Mouse (Mus musculus) megakaryocyte progenitor cell, adult 5-6 weeks (primary cell): Measurements from ENCODE around the gene Ppp1r14d. TPM values are rescaled to one million over a fixed set of nuclear protein-coding genes. Genes with fewer than 3 reads are reported as not detected.

Experiments
- ATAC-seq: replicated peaks from 2 replicates; pipeline ENCODE4 v1.8.0; 2016; ENCODE audit warnings: mild to moderate bottlenecking, moderate TSS enrichment, inconsistent platforms; ENCODE audit not compliant: poor library complexity
- total RNA-seq, 2 experiments: library from RNA; stranded (forward) in 1 of 2; stranded (reverse) in 1 of 2; fragments of 157-497, 149-512 nt in 1 of 2; fragments of 200-1000 nt in 1 of 2; gene quantifications; 2 replicates each; pipeline versions ENCODE4 v1.2.3 to v1.2.4; 2015 to 2017

Gene Ppp1r14d
- total RNA-seq, 2 experiments from 2014 or later, result not detected

DNA sequence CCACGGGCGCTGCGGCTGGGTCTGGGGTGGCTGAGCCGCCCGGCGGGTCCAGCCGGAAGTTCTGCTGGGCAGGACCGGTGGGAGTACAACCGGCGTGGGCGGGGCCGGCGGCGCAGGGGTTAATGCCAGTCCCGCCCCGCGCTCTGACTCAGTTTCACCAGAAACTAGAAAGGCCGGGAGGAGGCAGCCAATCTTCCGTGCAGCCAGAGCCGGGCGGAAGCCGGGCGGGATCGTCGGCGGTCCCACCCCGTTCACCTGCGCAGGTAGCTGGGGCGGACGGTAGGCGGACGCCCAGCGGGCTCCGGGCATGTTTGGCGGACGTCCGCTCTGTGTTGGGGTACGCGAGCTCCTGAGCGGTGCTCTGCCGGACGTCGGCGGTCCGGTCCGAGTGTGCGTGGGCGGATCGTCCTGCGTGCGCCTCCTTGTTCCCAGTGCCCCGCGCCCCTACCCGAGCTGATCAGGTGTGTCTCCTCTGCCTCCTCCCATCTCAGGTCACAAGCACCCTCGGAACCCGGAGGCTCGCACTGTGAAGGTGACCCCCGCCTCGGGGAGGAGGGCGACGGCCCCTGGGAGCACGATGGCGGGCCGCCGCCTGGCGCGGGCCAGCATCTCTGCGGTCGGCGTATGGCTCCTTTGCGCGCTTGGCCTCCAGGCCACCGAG is 7.6 kb upstream of the Ppp1r14d start, which contains the start of gene Spint1:
Gene Spint1 (plus strand): TSS at position 153 of the 661 bp plus-strand sequence.
- no peak for ATAC-seq

DNA sequence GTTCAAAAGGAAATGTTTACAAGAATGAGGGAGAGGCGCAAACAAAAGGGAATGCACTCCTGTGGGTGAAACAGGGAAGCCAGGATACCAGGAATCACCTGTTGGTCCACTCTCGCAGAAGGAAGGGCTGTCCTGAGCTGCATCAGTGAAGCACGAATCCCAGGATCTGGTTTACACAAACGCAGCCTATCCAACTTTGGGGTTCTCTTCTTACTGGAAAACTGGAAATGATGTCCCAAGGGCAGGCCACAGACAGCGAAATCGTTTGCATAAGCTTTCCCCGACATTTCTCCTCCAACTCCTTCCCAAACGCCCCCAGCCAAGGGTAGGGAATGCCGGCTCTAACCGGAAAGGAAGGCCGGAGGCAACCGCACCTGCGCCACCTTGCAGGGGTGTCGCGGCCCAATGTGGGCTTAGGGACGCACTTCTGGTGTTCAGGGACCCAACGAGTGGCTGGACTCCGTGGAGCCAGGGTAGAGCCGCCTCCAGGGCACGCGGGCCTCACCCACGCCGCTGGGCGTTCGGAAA is 7.0 kb upstream of the Ppp1r14d start:
- ATAC-seq, result no peak

GRCm38 (mm10) chr2:119209176-119209507 is 20.6 kb downstream of the Ppp1r14d start:
- ATAC-seq, result no peak; the same call in 1 of the 2 replicates

DNA sequence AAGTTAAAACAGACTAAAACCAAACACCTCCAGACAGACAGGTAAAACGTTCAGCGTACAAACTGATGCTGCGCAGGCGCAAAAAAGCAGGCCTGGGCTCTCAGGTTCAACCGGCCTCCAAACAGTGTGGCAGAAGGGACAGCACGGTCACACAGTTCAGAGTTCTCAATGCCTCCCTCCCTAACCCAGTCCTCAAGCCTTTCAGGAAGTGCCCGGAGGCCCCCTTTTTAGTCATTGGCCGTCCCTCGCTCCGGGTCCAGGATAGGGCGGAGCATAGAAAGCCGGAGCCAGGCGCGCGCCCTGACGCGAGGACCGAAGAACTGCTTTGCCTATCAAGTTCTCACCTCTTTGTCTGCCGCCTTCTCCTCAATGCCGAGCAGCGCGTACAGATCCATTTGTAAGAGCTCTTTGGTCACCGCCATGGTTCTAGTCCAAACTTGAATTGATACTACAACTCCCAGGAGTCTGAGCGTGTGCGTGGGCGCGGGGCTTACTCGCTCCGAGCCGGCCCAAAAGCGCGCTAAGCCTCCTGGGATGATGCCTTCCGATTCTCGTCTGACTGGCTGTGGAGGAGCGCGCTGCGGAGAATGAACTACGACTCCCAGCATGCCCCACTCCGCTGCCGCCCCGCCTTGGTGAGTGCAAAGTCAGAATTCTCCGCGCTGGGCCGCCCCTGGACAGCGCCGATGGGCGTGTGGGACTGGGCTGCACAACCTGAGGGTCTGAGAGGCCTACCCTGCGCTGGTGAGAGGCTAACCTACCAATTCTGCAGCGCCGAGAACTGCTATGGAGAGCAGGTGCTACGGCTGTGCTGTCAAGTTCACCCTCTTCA is 21.1 kb downstream of the Ppp1r14d start, which contains the start of the genes Zfyve19 and Dnajc17:
Gene Zfyve19 (plus strand): TSS at position 274 of the 832 bp plus-strand sequence.
Gene Dnajc17 (minus strand): TSS at position 452 of the 832 bp plus-strand sequence.
- ATAC-seq, result peak; percentile 92

GRCm38 (mm10) chr2:119207961-119208343 is 21.8 kb downstream of the Ppp1r14d start:
- ATAC-seq, result peak; percentile 7

GRCm38 (mm10) chr2:119203871-119204460 is 25.7 kb downstream of the Ppp1r14d start:
- ATAC-seq, result no peak

GRCm38 (mm10) chr2:119202914-119203453 is 26.7 kb downstream of the Ppp1r14d start:
- ATAC-seq, result no peak

- ATAC-seq, result no peak
Observed at GRCm38 (mm10) chr2:119198934-119199333, 30.8 kb downstream of the Ppp1r14d start.

DNA sequence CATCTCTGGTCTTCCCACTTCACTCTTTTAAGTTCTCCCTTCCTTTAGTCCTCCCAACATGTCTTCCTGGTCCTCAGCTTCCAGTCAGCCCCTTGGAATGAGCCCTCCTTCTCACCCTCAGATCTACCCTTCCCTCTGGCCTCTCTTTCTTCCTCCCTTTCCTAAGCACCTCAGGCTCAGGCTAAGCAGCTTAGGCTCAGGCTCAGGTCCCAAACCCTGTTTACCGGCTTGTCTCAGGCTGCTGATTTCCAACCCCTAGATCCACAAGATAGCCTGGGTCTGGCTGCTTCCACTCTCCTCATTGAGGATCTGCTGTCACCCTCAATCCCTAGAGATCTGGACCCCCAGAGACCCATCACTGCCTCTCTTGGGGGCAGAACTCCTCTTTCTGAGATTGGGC is 31.7 kb downstream of the Ppp1r14d start:
- no peak for ATAC-seq

GRCm38 (mm10) chr2:119197493-119197892 is 32.2 kb downstream of the Ppp1r14d start:
- no peak for ATAC-seq

GRCm38 (mm10) chr2:119196316-119197108 is 33.2 kb downstream of the Ppp1r14d start:
- no peak for ATAC-seq

DNA sequence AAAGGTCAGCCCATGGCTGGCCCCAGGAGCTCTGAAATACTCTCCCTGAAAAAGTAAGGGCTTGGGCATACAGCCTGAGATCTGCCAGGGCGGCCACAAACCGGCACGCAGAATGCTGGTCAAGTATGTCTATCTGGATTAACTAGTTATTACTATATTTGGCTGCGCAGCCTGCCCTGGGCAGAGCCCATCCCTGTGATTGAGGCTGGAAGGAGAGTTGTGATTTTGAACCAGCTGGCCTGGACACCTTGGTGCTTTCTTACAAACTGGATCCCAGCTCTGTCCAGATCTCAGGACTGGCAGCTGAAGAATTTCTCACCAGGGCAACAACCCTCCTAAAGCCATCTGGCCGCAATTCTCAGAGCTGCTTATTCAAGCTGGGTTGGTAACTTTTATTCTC is 35.6 kb downstream of the Ppp1r14d start:
- no peak for ATAC-seq

GRCm38 (mm10) chr2:119190969-119191368 is 38.7 kb downstream of the Ppp1r14d start:
- ATAC-seq, result no peak

- peak; percentile 98 for ATAC-seq
Observed at GRCm38 (mm10) chr2:119189029-119189710, 40.5 kb downstream of the Ppp1r14d start.

DNA sequence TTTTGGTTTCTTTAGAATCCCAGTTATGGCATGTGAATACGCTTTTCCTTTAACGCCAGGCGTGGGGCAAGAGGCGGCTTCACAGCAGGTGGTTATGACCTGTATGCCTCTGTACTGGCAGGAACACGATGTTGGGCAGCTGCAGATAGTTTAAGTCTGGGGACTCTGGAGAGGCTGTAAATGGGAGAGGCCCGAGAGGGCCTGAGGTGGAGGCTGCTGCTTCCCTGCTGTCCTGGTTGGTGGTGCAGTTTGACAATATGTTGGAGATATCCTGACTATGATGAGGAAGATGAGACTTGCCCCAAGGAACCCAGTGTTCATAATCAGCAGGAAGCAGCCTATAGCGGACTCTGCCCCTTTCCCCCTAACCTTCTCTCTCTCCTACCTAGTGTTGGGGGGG is 46.8 kb downstream of the Ppp1r14d start:
- ATAC-seq, result no peak; the same call in 1 of the 2 replicates

DNA sequence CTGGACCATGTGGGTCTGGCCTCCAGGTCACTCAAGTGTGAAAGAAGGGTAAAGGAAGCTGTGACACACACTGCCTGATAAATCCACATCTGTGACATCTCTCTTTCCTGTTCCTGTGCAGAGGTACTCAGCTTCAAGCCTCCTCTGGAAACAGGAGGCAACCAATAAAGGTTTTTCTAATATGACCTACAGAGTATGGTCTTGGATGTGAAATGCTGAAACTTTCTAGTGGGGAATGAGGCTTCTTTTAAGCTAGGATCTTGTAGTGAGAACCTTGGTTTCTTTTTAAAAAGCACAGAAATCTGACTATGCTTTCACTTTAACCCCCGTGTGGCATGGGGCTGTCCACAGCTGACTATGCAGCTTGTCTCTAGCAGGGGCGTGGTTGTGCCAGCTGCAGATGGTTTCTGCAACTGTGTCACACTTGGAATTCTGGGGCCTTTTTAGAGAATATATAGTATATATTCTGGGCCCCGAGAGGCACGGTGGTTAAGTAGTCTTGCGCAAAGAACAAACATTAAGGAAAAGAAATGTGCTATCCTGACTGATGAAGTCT is 52.2 kb downstream of the Ppp1r14d start:
- ATAC-seq, result no peak

DNA sequence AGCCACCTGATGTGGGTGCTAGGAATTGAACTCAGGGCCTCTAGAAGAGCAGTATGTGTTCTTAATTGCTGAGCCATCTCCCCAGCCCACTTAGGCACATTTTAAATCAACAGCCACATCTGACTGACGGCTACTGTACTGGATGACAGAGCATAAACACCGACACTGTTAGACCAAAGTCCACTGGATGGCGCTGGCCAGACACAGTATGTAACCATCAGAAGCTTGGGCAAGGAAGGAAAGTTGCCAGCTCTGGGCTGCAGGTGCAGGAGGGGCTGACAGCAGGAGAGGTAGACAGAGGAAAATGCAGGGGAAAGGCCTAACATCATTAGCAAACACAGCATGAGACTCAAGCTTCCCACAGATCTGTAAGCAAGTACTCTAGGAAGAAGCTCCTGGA is 52.9 kb downstream of the Ppp1r14d start:
- ATAC-seq, result no peak

- no peak for ATAC-seq
Observed at GRCm38 (mm10) chr2:119175614-119176013, 54.1 kb downstream of the Ppp1r14d start.

DNA sequence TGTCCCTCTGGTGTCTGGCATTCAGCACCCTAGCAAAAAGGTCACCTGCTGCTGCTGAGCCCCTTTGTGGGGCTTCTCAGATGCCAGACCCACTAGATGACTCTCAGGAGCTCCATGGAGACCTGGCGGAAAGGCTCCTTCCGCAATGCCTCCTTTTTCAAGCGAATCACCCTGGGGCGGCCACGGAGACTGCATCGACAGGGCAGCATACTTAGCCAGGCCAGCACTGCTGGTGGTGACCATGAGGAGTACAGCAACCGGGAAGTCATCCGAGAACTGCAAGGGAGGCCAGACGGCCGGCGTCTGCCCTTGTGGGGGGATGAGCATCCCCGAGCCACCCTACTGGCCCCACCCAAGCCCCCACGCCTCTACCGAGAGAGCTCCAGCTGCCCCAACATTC is 54.8 kb downstream of the Ppp1r14d start:
- no peak for ATAC-seq
